8 mouse cellular contexts compared by ENCODE assay signal in genomic region chr15:98170365-98170764, GRCm38 (mm10). TPM values are rescaled to one million over a fixed set of nuclear protein-coding genes. Genes with fewer than 3 reads are reported as not detected.
DNase-seq lines count a peak whose midpoint lies in the region.

No protein-coding gene starts in this region.

- DNase-seq in left cerebral cortex, adult 11 months (ENCODE audit: low spot score) = peak; percentile 56
- no peak for DNase-seq in left cerebral cortex, postnatal 4 days
- peak; percentile 31 to 45 for DNase-seq in frontal cortex, postnatal 25 days (ENCODE audit: low spot score in 2 of 2)
- DNase-seq in mesoderm, embryonic 11.5 days (ENCODE audit: low read depth, low spot score) = peak; percentile 57
- DNase-seq in splenic B cell, adult 2 months (ENCODE audit: low read depth, low spot score) = peak; percentile 66
- no peak for DNase-seq in ovary, adult 18-20 months (ENCODE audit: low spot score)
- no peak for DNase-seq in urinary bladder, postnatal 25 days (ENCODE audit: low spot score)
- DNase-seq in liver = no peak

- peaks cover 5% of the 10 kb centered on the region; the same call in 1 of the 2 replicates for H3K27me3 ChIP-seq in splenic B cell, adult 2 months (ENCODE audit: control insufficient read depth, insufficient read depth, low read length, poor library complexity, severe bottlenecking)

- intact Hi-C loops in left cerebral cortex, postnatal 4 days (cut with DNase I) = no loop called here

- H3K36me3 ChIP-seq in splenic B cell, adult 2 months (ENCODE audit: control insufficient read depth, insufficient read depth, low read length, poor library complexity, severe bottlenecking) = no peaks in the 10 kb centered on the region

RNA-seq across cellular contexts. Expression of gene Ccdc184, which starts 3.4 kb away (rescaled TPM):
- 10 to 100 TPM; 45.6 to 51.6 TPM for total RNA-seq in left cerebral cortex, postnatal 4 days (2021)

RNA-seq across cellular contexts. Expression of gene Asb8, which starts 4.9 kb away (rescaled TPM):
- 10 to 100 TPM; 28.3 to 35.0 TPM for total RNA-seq in left cerebral cortex, postnatal 4 days (2021)

RNA-seq across cellular contexts. Expression of gene Olfr288, which starts 25.0 kb away (rescaled TPM):
- total RNA-seq in left cerebral cortex, postnatal 4 days (2021) = under 1 TPM in 1 of 2 experiments, not detected in 1; 0.18 TPM

RNA-seq across cellular contexts. Expression of gene Gm44579, which starts 50.4 kb away (rescaled TPM):
- total RNA-seq in left cerebral cortex, postnatal 4 days (2021) = not detected

RNA-seq across cellular contexts. Expression of gene Olfr287, which starts 50.5 kb away (rescaled TPM):
- total RNA-seq in left cerebral cortex, postnatal 4 days (2021) = under 1 TPM in 1 of 2 experiments, not detected in 1; 0.20 TPM

Comparison
In these comparisons a context has a peak if more than half of its experiments do, and no peak if none do; other contexts are left out.
1. DNase-seq: peak in left cerebral cortex, adult 11 months (single experiment), frontal cortex, postnatal 25 days (2 of 2), mesoderm, embryonic 11.5 days (single experiment) and splenic B cell, adult 2 months (single experiment); none in left cerebral cortex, postnatal 4 days (single experiment), ovary, adult 18-20 months (single experiment), urinary bladder, postnatal 25 days (single experiment) and liver (single experiment).